Mouse (Mus musculus) inflammation-experienced regulatory T-cells, adult 16 weeks (primary cell): Measurements from ENCODE around the gene Bola1. TPM values are rescaled to one million over a fixed set of nuclear protein-coding genes. Genes with fewer than 3 reads are reported as not detected.

ENCODE experiments used
- polyA plus RNA-seq: library from polyadenylated mRNA; unstranded; fragments of 100-300 nt; shearing (Covaris generic); gene quantifications from one replicate; pipeline ENCODE4 v1.2.1, GENCODE M21; 2017

Gene Bola1
- polyA plus RNA-seq = 37.2 TPM

GRCm38 (mm10) chr3:96219661-96220130 lies at the start of gene Bola1, which contains the start of gene Hist2h2ab:
Gene Bola1 (minus strand): TSS chr3:96219709.
Gene Hist2h2ab (plus strand): TSS chr3:96219865.

GRCm38 (mm10) chr3:96268051-96268775 lies 48.7 kb upstream of the Bola1 start, which contains the start of gene Hist2h3b:
Gene Hist2h3b (plus strand): TSS chr3:96268654.

GRCm38 (mm10) chr3:96262979-96263550 lies 43.6 kb upstream of the Bola1 start, which contains the start of gene Hist2h4:
Gene Hist2h4 (minus strand): TSS chr3:96263311.

GRCm38 (mm10) chr3:96246427-96246856 lies 26.9 kb upstream of the Bola1 start, which contains the start of gene Hist2h3c1:
Gene Hist2h3c1 (plus strand): TSS chr3:96246685.

GRCm38 (mm10) chr3:96245003-96245886 lies 25.7 kb upstream of the Bola1 start, which contains the start of gene Hist2h2aa1:
Gene Hist2h2aa1 (plus strand): TSS chr3:96245497.

GRCm38 (mm10) chr3:96239949-96240798 lies 20.7 kb upstream of the Bola1 start, which contains the start of gene Hist2h2aa2:
Gene Hist2h2aa2 (minus strand): TSS chr3:96240276.

GRCm38 (mm10) chr3:96238954-96239793 lies 19.7 kb upstream of the Bola1 start, which contains the start of gene Hist2h3c2:
Gene Hist2h3c2 (minus strand): TSS chr3:96239127.

GRCm38 (mm10) chr3:96220765-96221639 lies 1.5 kb upstream of the Bola1 start, which contains the start of the genes Hist2h2ac and Hist2h2be:
Gene Hist2h2ac (minus strand): TSS chr3:96220880.
Gene Hist2h2be (plus strand): TSS chr3:96221119.

GRCm38 (mm10) chr3:96180727-96181477 lies 38.6 kb downstream of the Bola1 start, which contains the start of gene Sv2a:
Gene Sv2a (plus strand): TSS chr3:96181151.

GRCm38 (mm10) chr3:96172197-96173178 lies 47.0 kb downstream of the Bola1 start, which contains the start of gene Sf3b4:
Gene Sf3b4 (plus strand): TSS chr3:96172332.

GRCm38 (mm10) chr3:96161869-96162840 lies 57.4 kb downstream of the Bola1 start, which contains the start of gene Mtmr11:
Gene Mtmr11 (plus strand): TSS chr3:96162004.

Other genes with a start within 250 kb of the Bola1 start
- gene Plekho1, start 223.7 kb downstream of the Bola1 start, polyA plus RNA-seq = 10.0 TPM
- gene Vps45, start 161.2 kb downstream of the Bola1 start, polyA plus RNA-seq = 30.5 TPM
- 30.5 TPM for gene Otud7b, start 115.2 kb downstream of the Bola1 start, polyA plus RNA-seq
- gene Mtmr11, start 57.7 kb downstream of the Bola1 start, polyA plus RNA-seq = 3.6 TPM
- 175 TPM for gene Sf3b4, start 47.4 kb downstream of the Bola1 start, polyA plus RNA-seq
- 2.9 TPM for gene Sv2a, start 38.6 kb downstream of the Bola1 start, polyA plus RNA-seq
- gene Hist2h2ab, start 156 bp upstream of the Bola1 start, polyA plus RNA-seq = not detected
- 5.7 TPM for gene Hist2h2ac, start 1.2 kb upstream of the Bola1 start, polyA plus RNA-seq
- gene Hist2h2be, start 1.4 kb upstream of the Bola1 start, polyA plus RNA-seq = 4.3 TPM
- 0.43 TPM for gene Hist2h3c2, start 19.4 kb upstream of the Bola1 start, polyA plus RNA-seq
- 39.8 TPM for gene Hist2h2aa2, start 20.6 kb upstream of the Bola1 start, polyA plus RNA-seq
- 1.5 TPM for gene Hist2h2aa1, start 25.8 kb upstream of the Bola1 start, polyA plus RNA-seq
- not detected for gene Hist2h3c1, start 27.0 kb upstream of the Bola1 start, polyA plus RNA-seq
- 2.3 TPM for gene Hist2h4, start 43.6 kb upstream of the Bola1 start, polyA plus RNA-seq
- 1.5 TPM for gene Hist2h3b, start 48.9 kb upstream of the Bola1 start, polyA plus RNA-seq
- gene Hist2h2bb, start 50.0 kb upstream of the Bola1 start, polyA plus RNA-seq = 4.9 TPM
- gene Fcgr1, start 74.3 kb upstream of the Bola1 start, polyA plus RNA-seq = 0.43 TPM
- gene BC107364, start 232.6 kb upstream of the Bola1 start, polyA plus RNA-seq = not detected